Mouse (Mus musculus) c-Kit-positive CD71-positive TER-119-positive erythroid progenitor cells, embryonic 14.5 days (primary cell): ENCODE data around the gene Gm5294.

Experiments
- DNase-seq: peaks from one replicate; pipeline ENCODE4 v3.0.0-alpha.2; 2013; ENCODE audit warnings: low spot score

Gm5294 gene

DNA sequence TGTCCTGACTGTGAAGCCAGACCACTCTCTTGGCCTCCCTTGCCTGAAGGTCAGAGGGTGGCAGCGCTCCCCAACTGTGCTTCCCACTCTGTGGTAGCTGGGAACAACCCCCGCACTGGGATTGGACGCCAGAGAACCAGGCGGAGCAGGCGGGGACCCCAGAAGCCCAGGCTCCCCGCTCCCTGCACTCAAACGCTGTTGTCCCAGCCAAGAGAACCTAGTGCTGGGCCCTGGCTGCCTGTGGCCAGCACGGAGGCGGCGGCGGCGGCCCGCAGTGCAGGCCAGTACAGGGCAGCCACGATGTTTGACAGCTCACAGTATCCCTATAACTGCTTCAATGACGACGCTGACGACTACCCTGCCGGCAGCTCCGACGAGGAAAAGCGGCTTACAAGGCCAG, at the start of gene Gm5294:
Gene Gm5294, plus strand, starts transcription at position 301 of the 400 bp plus-strand sequence.
- DNase-seq = no peak

- DNase-seq = no peak
Observed at GRCm38 (mm10) chr5:138775096-138775495, 44.8 kb upstream of the Gm5294 start.

DNA sequence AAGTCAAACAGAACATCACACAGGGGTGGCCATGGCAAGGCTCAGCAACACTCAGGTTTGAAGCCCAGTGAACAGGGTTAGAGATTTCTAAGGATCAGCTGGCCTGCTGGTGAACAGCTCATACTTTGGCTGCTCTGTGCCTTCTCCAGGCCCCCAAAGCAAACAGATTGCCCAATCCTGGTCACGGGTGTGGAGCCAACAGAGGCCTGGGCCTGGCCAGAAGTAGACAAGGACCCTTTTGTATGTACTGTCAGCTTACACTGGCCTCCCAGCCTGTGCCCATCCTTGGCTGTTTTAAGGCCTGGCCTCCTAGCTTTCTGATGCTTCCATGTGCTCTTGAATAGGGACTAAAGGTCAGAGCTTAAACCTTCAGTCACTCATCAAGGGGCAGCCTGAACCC, 43.5 kb upstream of the Gm5294 start:
- DNase-seq = no peak

DNA sequence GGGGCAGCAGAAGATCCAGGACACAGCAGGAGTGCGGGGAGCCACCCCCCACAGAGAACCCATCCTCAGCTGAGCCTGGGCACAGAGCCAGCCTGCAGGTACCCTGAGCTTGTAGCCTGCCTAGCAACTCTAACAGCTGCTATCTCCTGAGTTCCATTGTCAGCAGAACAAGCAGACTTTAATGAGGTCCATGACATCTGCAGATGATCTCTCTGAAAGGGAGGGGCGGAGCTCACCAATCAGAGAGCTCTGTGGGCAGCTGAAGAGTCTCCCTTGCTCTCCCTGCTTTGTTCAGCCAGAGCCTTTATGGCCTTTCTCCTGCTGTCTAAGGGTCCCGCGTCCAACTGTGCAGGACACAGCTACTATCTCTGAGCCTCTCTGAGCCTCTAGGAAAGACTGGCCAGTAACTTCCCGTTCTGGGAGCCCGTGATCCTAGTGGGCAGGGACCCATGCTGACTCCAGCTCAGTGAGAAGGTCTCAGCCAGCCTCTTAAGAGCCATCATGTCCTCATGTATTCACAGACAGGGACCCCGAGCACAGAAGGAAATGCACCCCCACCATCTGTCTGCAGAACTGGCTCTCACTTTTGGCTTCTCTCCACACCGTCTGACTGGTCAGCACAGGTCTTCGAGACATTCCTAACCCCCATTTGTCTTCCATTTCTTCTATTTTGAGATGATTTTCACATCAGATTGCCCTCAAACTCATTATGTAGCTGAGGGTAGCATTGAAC, 41.0 kb upstream of the Gm5294 start:
- DNase-seq = no peak

DNA sequence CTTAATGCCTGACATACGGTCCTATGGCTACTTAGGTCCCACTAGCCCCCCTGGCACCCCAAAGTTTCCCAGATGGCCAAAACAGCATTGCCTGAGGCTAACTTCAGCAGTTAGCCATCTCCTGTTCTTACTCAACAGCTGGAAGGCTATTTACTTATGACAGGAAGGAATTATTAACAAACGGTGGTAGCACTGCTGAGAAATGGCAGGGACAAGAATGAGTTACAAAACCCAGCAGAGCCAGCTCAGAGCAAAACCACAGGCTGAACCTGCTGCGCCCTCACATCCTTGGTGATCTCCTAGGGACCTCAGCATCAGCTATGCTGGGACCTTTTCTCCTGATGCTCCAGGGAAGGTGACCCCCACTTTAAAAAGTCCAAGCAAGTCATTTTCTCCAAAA, 40.2 kb upstream of the Gm5294 start:
- DNase-seq = no peak

DNA sequence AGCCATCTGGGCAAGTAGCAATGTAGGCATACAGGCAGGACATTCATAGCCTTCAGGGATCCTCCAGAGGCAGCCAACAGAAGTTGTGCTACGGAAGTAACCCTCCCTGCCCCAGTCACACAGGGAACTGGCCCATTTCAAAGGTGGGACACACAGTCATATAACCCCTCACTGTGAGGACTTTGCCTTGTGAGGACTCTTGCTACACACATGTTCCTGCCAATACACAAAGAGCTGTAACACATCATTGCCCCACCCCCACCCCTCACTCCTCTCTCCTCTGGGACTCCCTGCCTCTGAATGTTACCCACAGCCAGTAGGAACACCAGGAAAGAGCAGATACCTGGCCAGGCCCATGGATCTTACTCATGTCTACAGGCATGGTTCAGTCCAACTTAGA, 37.2 kb upstream of the Gm5294 start:
- DNase-seq = no peak

- DNase-seq = no peak
Observed at GRCm38 (mm10) chr5:138783181-138783580, 36.7 kb upstream of the Gm5294 start.

DNA sequence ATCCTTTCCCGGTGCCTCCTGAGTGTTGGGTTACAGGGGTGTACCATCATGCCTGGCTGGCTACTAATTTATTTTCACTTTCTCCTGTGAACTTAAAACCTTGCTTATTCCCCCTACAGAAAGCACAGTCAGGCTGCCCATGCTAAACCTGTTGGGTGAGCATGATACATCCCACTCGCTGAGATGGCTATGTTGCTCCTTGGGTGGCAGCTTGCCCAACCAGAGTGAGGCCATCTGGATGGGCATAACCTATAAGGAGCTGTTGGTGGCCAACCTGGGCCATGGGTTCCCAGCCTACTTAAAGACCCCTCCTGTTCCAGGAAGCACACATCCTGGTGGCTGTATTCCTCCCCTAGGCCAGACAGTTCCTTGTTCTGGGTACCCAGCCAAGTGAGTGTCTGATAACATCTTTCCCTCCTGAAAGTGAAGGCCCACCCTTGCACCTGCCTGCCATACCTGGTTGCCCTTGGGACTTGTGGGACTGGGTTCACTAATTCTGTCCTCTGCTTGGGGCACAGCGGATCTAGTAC, 33.8 kb upstream of the Gm5294 start:
- no peak for DNase-seq

DNA sequence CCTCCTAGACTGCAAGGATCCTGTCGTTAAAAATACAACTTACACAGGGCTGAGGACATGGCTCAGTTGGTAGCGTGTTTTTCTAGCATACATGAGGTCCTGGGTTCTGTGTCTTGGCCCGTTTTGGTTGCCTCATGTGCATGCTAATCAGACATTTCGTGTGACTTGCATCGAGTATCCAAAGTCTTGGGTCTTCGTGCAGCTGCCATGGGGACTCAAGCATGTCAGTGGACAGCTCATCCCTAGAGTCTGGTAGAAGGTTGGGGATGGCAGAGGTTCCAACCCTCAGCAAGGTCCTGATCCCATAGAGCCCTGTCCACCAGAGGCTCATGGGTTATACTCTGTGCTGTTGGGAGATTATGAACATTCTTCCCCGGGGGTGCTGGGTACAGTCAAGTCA, 32.2 kb upstream of the Gm5294 start:
- no peak for DNase-seq

DNA sequence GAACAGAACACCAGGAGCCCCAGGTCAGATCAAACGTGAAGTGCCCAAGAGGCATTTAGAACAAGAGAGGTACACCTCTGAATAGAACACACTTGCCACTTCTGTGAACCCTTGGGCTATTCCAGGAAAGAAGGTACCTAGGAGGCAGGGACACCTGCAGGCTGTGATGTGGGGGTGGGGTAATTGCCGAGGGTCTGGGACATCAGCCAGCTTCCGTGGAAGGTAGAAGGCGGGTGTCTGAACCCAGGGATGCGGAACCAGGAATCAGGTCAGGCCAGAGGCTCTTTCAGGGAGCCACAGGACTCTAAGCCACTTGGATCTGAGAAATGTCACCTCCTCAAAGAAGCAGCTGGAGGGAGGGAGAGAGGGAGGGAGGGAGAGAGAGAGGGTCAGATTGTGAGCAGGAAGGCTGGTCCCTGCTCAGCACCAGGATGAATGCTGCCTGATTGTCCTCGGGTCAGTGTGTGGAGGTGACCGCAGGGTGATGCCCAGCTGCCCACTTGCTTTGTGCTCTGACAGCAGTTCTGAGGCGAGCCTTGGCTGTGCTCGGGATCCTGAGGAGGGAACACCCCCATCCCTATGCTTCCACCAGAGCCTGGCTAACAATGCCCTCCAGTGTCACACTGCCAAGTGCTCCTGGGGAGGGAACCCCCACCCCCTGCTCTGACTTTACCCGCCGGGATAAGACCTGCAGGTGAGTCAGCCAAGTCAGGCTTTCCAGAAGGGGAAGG, 31.2 kb upstream of the Gm5294 start:
- DNase-seq = no peak

GRCm38 (mm10) chr5:138790954-138791480, 28.9 kb upstream of the Gm5294 start:
- no peak for DNase-seq

GRCm38 (mm10) chr5:138801588-138802116, 18.2 kb upstream of the Gm5294 start:
- DNase-seq = no peak

DNA sequence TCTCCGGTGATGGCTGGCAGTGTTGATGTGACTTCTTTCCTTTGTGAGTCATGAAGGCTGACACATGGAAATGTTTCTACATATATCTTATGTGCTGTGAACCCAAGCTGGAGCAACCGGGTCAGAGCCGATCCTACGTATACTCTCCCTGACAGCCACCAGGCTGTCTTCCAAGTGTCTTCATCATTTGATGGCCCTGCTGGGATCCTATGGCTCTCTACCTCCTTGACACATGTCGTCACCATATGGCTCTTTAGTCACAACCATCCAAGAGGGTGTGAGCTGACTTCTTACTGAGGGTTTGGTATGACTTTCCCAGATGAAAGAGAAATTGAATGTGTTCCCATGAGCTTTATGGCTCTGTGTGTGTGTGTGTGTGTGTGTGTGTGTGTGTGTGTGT, 15.6 kb upstream of the Gm5294 start:
- no peak for DNase-seq

DNA sequence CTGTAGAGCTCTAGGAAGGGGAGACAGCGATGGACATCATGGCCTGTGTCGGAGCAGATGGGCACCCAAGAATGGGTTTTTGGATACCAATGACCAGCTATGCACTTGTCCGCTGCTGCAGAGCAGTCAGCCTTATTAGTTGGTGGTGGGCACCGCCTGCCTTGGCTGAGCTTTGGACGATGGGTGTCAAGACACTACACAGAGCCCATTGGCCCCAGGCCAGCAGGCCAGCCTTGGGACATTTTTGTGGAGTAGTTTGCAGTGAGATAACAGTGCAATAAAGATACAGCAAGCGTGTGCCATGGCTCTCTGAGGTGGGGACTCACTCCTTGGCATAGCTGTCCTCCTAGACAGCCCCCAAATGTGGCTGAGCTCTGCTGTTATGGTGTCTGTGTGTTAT, 10.1 kb upstream of the Gm5294 start:
- DNase-seq = no peak

DNA sequence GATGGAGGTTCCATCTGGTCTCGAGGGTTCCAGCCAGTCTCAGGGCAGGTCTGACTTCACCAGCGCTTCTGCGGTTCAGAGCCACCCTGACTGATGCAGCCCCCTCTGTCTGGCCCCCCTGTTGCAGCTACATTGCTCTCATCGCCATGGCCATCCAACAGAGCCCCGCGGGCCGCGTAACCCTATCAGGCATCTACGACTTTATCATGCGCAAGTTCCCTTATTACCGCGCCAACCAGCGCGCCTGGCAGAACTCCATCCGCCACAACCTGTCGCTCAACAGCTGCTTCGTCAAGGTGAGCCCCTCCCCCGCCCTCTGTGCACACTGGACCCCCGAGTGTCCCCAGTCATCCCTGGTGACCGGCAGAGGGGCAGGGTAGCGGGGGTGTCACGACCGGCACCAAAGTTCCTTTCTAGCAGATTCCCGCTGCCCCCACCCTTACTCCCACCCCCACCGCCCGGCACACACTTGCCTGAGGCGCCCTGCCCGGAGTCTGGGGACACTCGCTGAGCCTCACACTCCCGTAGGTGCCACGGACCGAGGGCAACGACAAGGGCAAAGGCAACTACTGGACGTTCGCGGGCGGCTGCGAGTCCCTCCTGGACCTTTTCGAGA, 945 bp downstream of the Gm5294 start:
- DNase-seq = no peak

DNA sequence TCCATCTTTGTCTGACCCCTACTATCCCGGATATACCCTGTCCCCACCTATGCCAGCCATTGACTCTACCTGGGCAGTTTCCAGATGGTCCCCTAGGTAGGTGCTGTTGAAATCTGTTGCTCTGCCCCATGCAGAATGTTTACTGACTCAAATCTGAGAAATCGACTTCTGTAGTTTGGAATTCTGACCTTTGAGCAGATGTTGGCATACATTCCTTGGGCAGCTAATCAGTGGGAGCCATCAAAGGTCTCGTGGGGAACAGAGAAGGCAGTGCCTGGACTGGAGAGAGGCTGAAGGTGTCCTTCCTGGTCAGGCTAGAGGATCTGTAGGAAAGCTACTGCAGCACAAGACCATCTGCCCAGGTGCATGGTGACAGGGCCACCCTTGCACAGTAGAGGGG, 5.2 kb downstream of the Gm5294 start:
- DNase-seq = no peak

- DNase-seq = no peak
Observed at GRCm38 (mm10) chr5:138833406-138833805, 13.5 kb downstream of the Gm5294 start.

DNA sequence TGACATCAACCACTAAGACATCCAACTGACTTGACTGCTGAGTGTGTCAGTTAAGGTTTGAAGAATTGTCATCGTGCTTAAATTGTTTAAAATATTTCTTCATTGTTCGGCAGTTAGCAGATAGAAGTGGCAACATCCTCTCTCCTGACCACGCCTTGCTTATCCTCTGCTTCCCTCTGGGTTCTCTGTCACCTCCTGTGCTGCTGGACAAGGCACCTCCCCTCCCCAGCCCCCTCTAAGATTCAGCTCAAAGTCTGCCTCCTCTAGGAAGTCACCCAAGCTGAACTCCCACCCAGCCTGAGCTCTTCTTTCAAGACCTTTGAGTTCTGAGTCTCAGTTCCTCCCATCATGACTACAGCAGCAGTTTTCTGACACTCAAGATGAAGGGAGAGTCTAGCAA, 15.0 kb downstream of the Gm5294 start:
- no peak for DNase-seq

- no peak for DNase-seq
Observed at GRCm38 (mm10) chr5:138840981-138841380, 21.1 kb downstream of the Gm5294 start.

DNA sequence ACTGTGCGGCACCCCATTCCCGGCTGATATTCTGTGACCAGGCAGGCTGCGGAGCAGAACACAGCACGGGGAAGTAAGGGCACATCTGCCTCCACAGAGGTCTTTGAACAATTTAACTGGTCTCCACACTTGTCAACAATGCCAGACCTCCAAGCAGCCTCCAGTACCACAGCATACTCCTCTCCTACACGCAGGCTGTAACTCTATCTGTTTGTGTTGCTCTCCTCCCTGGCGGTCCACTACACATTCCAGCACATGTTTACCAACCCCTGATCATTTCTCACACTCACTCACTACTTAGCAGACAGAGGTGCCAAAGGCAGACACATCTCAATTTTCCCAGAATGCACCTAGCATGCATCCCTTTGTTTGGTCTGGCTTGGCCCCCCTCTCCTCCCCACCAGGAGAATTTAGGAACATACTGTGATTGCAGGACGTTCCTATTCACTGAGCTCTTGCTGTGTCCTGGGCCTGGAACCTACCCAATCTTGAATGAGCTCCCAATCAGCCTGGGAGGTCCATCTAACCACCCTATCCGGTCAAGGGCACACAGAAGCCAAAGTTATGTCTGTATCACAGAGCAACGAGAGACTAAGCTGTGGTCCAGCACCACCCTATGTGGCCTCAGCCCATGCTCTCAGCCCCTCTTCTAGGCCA, 23.4 kb downstream of the Gm5294 start:
- no peak for DNase-seq

GRCm38 (mm10) chr5:138846506-138846905, 26.6 kb downstream of the Gm5294 start:
- DNase-seq = no peak

GRCm38 (mm10) chr5:138848102-138848501, 28.2 kb downstream of the Gm5294 start:
- DNase-seq = peak; percentile 61
